Mouse (Mus musculus): Measurements from ENCODE around the gene Vmn1r233.
A peak's percentile ranks its signal among the peaks of the same experiment; 100 is the strongest.

The Vmn1r233 gene

GRCm38 (mm10) chr17:20996364-20996763 is at the start of gene Vmn1r233:
Vmn1r233 (minus strand) TSS chr17:20996464.
- DNase-seq (ENCODE audit: low spot score), result no peak

GRCm38 (mm10) chr17:21018410-21019080 is 22.3 kb upstream of the Vmn1r233 start:
- no peak for DNase-seq (ENCODE audit: low spot score)

- DNase-seq (ENCODE audit: low spot score), result no peak
Observed at GRCm38 (mm10) chr17:21009726-21010125, 13.5 kb upstream of the Vmn1r233 start.

GRCm38 (mm10) chr17:21008382-21009331 is 12.4 kb upstream of the Vmn1r233 start, which contains the start of gene Zfp160:
Zfp160 (plus strand) TSS chr17:21008903.
- peak; percentile 70 for DNase-seq (ENCODE audit: low spot score)

DNA sequence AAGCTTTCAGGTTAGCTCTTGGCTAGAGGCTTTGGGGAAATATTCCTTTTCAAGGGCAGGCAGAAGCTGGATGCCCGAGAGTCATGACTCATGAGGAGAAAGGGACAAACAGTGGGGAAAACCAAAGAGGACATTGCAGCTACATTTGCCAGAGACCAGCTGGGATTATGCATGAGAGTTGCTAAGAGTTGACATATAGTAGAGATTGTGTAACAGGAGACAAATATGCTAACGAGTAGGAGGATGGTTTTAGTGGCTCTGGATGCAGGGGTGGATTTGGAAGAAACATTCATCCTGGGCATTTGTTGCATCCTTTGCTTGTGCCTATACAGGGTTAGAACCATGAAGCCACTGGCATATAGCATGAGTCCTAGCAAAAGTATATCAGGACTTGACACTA is 2.5 kb downstream of the Vmn1r233 start:
- DNase-seq (ENCODE audit: low spot score), result no peak

DNA sequence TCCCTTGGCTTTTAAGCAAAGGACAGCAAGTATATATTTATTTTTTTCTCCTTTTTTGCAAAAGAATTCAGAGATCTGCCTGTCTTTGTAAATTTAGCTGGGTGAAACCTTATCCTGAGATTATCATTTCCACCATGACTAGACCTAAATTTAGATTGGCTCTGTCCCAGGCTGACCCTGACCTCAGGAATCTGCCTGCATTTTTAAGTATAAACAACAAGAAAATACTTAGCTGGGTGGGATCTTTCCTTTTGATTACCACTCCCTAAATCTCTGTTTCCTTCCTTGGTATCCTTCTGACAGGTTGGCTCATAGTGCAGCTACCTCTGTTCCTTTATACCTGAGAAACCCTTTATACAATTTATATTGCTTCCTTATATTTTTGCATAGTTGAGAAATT is 29.6 kb downstream of the Vmn1r233 start:
- no peak for DNase-seq (ENCODE audit: low spot score)

- DNase-seq (ENCODE audit: low spot score), result no peak
Observed at GRCm38 (mm10) chr17:20965421-20965820, 30.8 kb downstream of the Vmn1r233 start.

DNA sequence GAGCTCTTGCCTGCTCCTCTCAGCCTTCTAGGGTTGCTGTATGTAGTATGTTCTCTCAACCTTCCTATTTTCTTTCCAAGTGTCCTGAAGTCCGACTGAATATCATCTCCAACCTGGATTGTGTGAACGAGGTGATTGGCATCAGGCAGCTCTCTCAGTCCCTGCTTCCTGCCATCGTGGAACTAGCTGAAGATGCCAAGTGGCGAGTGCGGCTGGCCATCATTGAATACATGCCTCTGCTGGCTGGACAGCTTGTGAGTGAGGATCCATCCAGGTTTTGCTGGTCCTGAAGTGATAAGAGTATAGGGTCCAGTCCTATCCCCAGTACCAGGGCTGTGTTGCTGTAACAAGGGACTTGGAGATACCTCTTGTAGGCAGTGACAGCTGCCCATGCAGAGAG is 35.9 kb downstream of the Vmn1r233 start:
- no peak for DNase-seq (ENCODE audit: low spot score)

DNA sequence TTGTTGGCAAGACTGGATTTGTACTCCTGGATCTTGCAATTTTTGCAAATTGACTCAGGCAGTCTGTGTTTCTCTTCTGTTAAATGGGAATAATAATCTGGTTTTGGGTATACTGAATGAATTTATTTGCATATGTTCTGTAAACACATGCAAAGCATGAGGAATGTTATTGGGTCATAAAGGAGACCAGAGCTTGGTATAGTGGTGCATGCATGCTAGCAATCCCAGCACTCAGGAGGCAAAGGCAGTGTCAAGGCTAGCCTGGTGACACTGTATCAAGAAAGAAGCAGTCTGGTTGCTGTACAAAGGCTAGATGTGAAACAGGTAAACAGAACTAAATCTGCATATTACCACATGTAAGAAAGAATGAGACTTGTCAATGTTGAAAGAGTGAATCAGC is 49.6 kb downstream of the Vmn1r233 start:
- no peak for DNase-seq (ENCODE audit: low spot score)

DNA sequence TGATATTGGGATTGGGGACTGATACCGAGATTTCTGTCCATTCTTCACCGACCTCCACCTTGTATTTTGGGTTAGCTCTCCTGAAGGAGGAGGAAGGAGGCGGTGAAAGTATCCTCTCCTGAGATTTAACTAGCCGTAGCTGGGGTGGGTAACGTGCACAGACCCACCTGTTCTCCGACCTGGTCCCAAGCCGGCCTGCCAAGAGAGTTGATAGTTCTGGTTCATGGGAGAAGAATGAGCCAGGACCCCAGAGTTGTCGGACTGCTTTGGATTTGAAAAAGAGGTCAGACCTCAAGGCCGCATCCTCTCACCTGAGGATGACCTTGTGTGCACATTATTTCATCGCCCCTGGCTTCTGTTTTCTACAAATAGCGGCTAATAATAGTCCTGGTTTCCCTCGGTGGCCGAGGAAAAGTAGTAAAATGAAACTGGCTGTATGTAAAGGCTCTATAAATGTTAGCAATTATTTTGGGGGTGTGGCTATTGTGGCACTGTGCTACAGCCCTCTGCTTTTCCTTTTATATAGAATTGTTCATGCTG is 50.2 kb downstream of the Vmn1r233 start:
- no peak for DNase-seq (ENCODE audit: low spot score)

- DNase-seq (ENCODE audit: low spot score), result peak; percentile 98
Observed at GRCm38 (mm10) chr17:20944985-20945891, 51.0 kb downstream of the Vmn1r233 start, which contains the start of gene Ppp2r1a. Ppp2r1a (plus strand) TSS chr17:20945311.

GRCm38 (mm10) chr17:20944226-20944625 is 52.0 kb downstream of the Vmn1r233 start:
- no peak for DNase-seq (ENCODE audit: low spot score)
